Mouse (Mus musculus) liver, adult 2 months (tissue): ENCODE results near the gene Fnip1.

Experiments
- CTCF ChIP-seq: fragments of 200-500 bp; IDR thresholded peaks from 2 replicates; pipeline ENCODE4 v1.5.1; 2011; ENCODE audit warnings: low read depth, low read length, control low read depth
- POLR2A ChIP-seq: fragments of 200-500 bp; IDR thresholded peaks from 2 replicates; pipeline ENCODE4 v1.6.1; 2011; ENCODE audit warnings: low read length, control low read depth; ENCODE audit not compliant: insufficient read depth; ENCODE audit errors: extremely low read depth

DNA sequence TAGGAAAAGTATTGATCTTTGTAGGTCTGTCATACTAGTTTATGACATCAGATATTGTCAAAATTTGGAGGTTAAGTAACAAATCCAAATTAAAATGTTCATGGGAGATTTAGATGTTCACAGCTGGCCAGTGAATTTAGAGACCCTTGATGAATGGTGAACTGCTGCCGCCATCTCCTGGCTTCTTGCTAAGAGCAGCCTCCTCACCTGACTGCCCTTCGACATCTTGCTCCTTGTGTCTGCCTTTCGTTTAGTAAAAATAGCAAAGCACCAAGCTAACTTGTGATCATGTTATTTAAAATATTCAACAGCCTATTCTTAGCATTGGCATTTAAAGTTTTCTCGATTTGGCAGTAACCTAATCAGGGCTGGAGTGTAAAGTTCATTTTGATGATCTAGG lies 15.0 kb upstream of the Fnip1 start:
- TF ChIP-seq CTCF (no peak), POLR2A (no peak)
